Mouse (Mus musculus) bone marrow macrophage, adult 2 months (primary cell): ENCODE results near the gene Pax4.

Experiments
- CTCF ChIP-seq: IDR thresholded peaks from 2 replicates; pipeline ENCODE4 v1.5.1; 2012; ENCODE audit warnings: low read depth, mild to moderate bottlenecking, low read length, moderate library complexity
- POLR2A ChIP-seq: IDR thresholded peaks from 2 replicates; pipeline ENCODE4 v1.6.1; 2012; ENCODE audit warnings: mild to moderate bottlenecking, low read depth, low read length, borderline replicate concordance

GRCm38 (mm10) chr6:28428290-28428689, 20.9 kb downstream of the Pax4 start, which contains the start of gene Gcc1:
- no peak for TF ChIP-seq CTCF
- TF ChIP-seq POLR2A, result no peak
